Mouse (Mus musculus) lung, adult 2 months (tissue): Measurements from ENCODE around the gene Selenop.

Experiments used
- CTCF ChIP-seq: fragments of 200-500 bp; IDR thresholded peaks from 2 replicates; pipeline ENCODE4 v1.5.1; 2011; ENCODE audit warnings: mild to moderate bottlenecking, low read length, control low read depth; ENCODE audit not compliant: insufficient read depth
- POLR2A ChIP-seq: fragments of 200-500 bp; IDR thresholded peaks from 2 replicates; pipeline ENCODE4 v1.6.1; 2011; ENCODE audit warnings: low read depth, mild to moderate bottlenecking, control low read depth, low read length, borderline replicate concordance; ENCODE audit errors: extremely low read depth

DNA sequence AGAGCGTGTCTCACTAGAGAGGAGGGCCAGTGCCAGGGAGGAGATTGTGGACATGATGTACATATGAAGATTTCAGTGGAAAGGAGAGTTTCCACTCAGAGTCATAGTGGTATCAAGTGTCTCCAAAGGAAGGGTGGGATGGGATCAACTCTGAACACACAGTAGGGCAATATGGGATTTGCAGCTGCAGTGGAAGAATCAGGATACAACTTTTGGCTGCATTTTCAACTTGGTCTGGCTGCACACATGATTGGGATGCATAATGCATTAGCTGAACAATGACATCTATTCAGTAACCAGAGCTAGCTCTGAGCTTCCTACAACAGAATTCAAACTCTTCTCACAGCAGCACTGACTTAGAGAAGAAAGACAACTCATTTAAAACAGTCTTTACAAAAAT is 30.4 kb upstream of the Selenop start:
- TF ChIP-seq POLR2A (no peak), CTCF (no peak)
